Mouse (Mus musculus) adrenal gland, postnatal 25 days (tissue): ENCODE data around the gene Cdipt. TPM values are rescaled to one million over a fixed set of nuclear protein-coding genes. Genes with fewer than 3 reads are reported as not detected.
A peak's percentile ranks its signal among the peaks of the same experiment; 100 is the strongest.

Experiments used
- DNase-seq: peaks from one replicate; pipeline ENCODE4 v3.0.0; 2021; ENCODE audit warnings: mixed read lengths
- total RNA-seq: library from RNA; stranded (reverse); gene quantifications from 2 replicates; pipeline ENCODE4 v1.2.3, GENCODE M21; 2021

Gene Cdipt
- total RNA-seq, 1 experiment from 2014 or later, result 99.5 TPM

- peak; percentile 97 for DNase-seq
Observed at GRCm38 (mm10) chr7:126975950-126976866, 494 bp downstream of the Cdipt start, which contains the start of gene Cdiptos. Cdiptos (minus strand) TSS chr7:126976098.

- no peak for DNase-seq
Observed at GRCm38 (mm10) chr7:126976878-126977459, 1.3 kb downstream of the Cdipt start.

- no peak for DNase-seq
Observed at GRCm38 (mm10) chr7:126978841-126979240, 3.1 kb downstream of the Cdipt start.

- DNase-seq, result no peak
Observed at GRCm38 (mm10) chr7:126981601-126982000, 5.9 kb downstream of the Cdipt start.

GRCm38 (mm10) chr7:126982054-126982453 is 6.3 kb downstream of the Cdipt start:
- DNase-seq, result no peak

GRCm38 (mm10) chr7:126983113-126983512 is 7.4 kb downstream of the Cdipt start:
- DNase-seq, result no peak

GRCm38 (mm10) chr7:126984667-126985444 is 9.1 kb downstream of the Cdipt start:
- no peak for DNase-seq

GRCm38 (mm10) chr7:126986319-126986718 is 10.6 kb downstream of the Cdipt start:
- DNase-seq, result peak; percentile 28

- DNase-seq, result no peak
Observed at GRCm38 (mm10) chr7:126988816-126989215, 13.1 kb downstream of the Cdipt start.

GRCm38 (mm10) chr7:126996449-126996848 is 20.7 kb downstream of the Cdipt start:
- DNase-seq, result no peak

- no peak for DNase-seq
Observed at GRCm38 (mm10) chr7:126999568-126999967, 23.9 kb downstream of the Cdipt start.

GRCm38 (mm10) chr7:127003620-127004019 is 27.9 kb downstream of the Cdipt start:
- no peak for DNase-seq

- DNase-seq, result no peak
Observed at GRCm38 (mm10) chr7:127004122-127004875, 28.6 kb downstream of the Cdipt start.

- DNase-seq, result no peak
Observed at GRCm38 (mm10) chr7:127007313-127008024, 31.8 kb downstream of the Cdipt start.

GRCm38 (mm10) chr7:127008239-127009019 is 32.7 kb downstream of the Cdipt start:
- peak; percentile 58 for DNase-seq

GRCm38 (mm10) chr7:127009307-127010085 is 33.8 kb downstream of the Cdipt start:
- no peak for DNase-seq

GRCm38 (mm10) chr7:127011051-127011450 is 35.3 kb downstream of the Cdipt start:
- no peak for DNase-seq

GRCm38 (mm10) chr7:127011717-127012116 is 36.0 kb downstream of the Cdipt start:
- DNase-seq, result no peak

- no peak for DNase-seq
Observed at GRCm38 (mm10) chr7:127012374-127012773, 36.7 kb downstream of the Cdipt start.

GRCm38 (mm10) chr7:127012845-127013244 is 37.1 kb downstream of the Cdipt start:
- no peak for DNase-seq
